Mouse (Mus musculus): ENCODE measurements around the gene Birc5.

DNA sequence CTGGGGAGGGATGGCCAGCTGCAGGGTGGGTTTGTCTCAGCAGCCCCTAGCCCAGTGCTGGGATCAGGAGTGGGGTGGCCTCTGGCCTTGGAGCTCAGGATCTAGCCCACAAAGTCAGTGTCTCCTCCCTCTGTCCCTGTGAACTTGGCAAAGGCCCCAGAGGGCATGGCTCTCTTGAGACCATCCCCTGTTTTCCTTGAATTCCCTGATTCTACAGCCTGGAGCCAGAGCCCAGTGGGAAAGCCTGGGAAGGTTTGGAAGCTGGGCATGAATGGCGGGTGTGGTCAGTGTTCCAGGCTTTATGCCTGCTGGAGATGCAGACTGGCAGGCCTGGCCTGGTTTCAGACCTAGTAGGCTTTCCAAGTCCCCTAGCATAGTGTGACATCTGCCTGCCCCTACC lies 33.2 kb downstream of the Birc5 start:
- TF ChIP-seq CTCF (IDR thresholded peaks at IDR 0.05; ENCODE audit: extremely low read depth, insufficient read length, insufficient replicate concordance, low read depth, low read length), result no peak
- no peak for TF ChIP-seq POLR2A (IDR thresholded peaks at IDR 0.05; ENCODE audit: low read depth, low read length)
